Mouse (Mus musculus) bone marrow, adult 2 months (tissue): Measurements from ENCODE around the gene Tsga10.

ENCODE experiments used
- CTCF ChIP-seq: fragments of 200-500 bp; IDR thresholded peaks from 2 replicates; pipeline ENCODE4 v1.5.1; 2011; ENCODE audit warnings: low read length, control low read depth; ENCODE audit not compliant: control insufficient read depth, insufficient read depth
- POLR2A ChIP-seq: fragments of 200-500 bp; IDR thresholded peaks from 2 replicates; pipeline ENCODE4 v1.6.1; 2011; ENCODE audit warnings: low read depth, mild to moderate bottlenecking, control low read depth, low read length, borderline replicate concordance; ENCODE audit not compliant: control insufficient read depth

GRCm38 (mm10) chr1:37891400-37891799, 25.2 kb upstream of the Tsga10 start:
- no peak for TF ChIP-seq CTCF
- TF ChIP-seq POLR2A = no peak
